Mouse (Mus musculus) T-helper 17 cell (primary cell): ENCODE measurements around the gene Gstp1.
"Not testable (repeated sequence)": the region's sequence is repeated elsewhere in the genome, so short reads cannot be mapped to it uniquely, and the experiment has no call there.

Source experiments
- in situ Hi-C, 2 experiments: fragments of 300-600 bp; cut with MboI, MseI; formaldehyde crosslinking; loops; 1 replicate in 1 of 2; 2 replicates in 1 of 2; pipeline ENCODE4 v1.15.1; 2025; ENCODE audit warnings: high pct_unique_total_duplicates in 2 of 2

The Gstp1 gene

DNA sequence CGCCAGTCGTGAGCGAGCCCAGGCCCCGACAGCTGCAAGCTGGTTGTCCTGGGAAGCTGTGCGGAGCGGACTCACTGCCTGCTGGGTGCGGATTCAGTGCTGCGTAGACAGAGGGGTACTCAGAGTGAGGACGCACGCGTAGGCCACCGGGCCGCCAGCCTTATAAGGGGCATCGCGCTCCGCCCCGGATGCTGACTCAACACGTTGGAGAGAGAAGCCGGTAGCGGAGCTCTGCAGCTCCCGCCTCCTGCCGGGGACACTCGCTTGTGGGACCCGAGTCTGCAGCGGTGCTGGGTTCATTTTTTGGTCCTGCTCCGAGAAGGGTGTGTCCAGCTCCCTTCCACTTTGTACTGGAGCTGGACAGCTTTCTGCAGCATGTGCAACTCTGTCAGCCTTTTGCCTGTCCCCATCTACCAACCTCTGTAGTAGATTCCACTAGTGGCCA is at the start of gene Gstp1:
Gene Gstp1 (minus strand): TSS at position 198 of the 445 bp plus-strand sequence.
- in situ Hi-C loops = no loop called here

DNA sequence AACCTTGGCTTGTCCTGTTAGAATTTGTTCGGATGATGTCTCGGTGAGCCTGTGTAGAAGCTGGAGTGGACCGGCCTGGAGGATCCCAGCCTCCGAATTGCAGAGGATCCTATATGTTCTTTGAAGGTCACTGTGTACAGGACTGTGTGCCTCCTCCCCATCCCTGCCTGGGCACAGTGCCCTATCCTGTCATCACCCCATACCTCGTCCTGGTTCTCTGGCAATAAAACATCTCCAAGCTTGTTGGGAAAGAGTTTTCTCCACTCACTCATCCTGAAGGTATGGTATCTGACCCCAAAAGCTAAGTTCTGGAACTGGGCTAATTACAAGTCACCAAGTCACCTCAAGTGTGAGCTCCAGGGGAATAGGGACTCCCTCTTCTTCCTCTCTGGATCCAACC is 49.3 kb upstream of the Gstp1 start:
- in situ Hi-C loops = no loop called here

DNA sequence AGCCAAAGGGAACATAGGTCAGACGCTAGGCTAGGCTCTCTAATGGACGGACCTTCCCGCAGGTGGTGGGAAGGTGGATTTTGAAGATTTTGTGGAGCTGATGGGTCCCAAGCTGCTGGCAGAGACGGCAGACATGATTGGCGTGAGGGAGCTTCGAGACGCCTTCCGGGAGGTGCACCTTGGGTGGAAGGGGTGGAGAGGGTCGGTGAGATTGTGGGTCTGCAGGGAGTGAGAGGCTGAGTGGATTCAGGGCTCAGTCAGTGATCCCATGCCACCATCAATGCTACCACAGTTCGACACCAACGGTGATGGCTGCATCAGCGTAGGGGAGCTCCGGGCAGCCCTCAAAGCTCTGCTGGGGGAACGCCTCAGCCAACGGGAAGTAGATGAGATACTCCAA is 48.4 kb upstream of the Gstp1 start:
- in situ Hi-C loops = no loop called here

DNA sequence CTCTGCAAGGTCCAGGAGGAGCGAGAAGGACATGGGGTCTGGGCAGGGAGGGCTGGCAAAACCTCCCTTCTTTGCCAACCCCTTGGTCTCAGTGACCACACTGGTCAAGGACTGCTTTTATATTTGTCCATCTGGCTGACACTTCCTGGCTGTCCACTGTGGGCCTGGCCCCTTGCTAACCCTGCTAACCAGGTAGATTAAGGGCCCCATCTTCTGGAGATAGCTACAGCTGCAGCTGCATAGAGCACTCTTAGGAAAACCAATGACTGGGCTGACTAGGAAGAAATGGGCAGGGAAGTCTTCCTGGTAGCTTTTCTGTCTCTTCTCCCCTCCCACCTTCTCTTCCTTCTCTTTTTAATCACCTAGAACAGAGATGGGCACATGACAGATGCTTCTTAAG is 47.2 kb upstream of the Gstp1 start:
- in situ Hi-C loops = no loop called here

DNA sequence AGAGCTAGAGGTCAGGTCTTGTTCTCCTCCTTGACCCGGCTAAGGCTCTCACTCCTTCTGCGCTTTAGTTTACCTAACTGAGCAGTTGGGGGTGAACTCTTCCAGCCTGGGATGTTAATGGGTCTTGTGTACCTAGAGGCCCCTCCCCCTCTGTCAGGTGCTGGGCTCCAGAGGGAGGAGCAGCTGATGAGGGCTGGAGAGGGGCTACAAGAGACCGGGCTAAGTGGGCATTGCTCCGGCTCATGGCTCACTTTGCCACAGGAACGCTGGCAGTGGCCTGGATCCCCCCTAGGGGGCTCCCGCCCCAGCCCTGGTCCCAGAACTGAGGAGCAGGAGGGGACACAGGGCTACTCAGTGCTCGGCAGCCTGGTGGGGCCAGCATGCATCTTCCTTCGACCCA is 46.0 kb upstream of the Gstp1 start:
- in situ Hi-C loops = no loop called here

DNA sequence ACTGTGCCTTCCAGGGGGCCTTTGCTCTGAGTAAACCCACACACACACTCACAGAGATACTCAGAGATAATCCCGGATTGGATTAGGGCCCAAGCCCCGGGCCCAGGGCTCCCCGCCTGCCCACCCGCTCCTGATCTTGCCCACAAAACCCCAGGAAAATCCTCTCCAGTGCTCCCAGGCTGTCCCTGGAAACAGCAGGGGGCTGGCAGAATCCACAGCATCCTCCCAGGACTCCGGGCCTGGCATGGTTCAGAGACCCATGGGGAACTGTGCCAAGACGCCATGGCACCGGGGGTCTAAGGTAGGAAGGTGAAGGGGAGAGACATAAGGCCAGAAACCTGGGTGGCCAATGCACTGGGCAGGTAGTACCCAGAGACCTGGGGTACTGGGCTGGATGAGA is 45.5 kb upstream of the Gstp1 start:
- in situ Hi-C loops = no loop called here

DNA sequence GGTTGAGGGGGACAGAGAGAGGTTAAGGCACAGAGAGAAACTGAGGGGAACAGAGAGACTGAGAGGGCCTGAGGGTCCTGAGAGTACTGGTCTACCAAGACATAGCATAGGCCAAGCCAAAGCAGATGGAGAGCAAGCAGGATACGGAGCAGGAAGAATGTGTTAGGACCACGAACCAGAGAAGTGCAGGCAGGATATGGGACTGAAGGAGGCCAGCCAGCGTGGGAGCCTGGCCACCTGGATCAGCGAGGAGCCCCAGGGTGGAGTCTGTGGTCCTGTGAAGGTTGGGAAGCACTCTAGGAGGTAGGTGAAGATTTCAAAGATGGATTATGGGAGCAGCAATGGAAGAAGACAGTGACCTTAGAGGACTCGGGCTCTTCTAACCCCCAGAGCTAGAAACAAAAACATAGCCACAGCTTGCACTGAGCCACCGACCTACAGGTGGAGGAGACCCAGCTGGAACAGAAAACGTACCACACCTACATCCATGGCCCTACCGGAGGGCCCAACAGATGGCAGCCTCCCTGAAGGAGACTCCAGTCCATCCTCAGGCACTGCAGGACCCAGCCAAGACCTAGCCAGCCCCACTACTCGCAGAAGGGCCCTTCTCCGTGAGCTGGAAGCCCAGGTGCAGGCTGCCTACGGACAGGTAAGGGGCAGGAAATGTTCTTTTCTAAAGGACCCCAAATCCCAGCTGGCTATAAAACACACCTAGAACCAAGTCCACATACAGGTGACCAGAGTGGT is 44.6 kb upstream of the Gstp1 start:
- in situ Hi-C loops = no loop called here

DNA sequence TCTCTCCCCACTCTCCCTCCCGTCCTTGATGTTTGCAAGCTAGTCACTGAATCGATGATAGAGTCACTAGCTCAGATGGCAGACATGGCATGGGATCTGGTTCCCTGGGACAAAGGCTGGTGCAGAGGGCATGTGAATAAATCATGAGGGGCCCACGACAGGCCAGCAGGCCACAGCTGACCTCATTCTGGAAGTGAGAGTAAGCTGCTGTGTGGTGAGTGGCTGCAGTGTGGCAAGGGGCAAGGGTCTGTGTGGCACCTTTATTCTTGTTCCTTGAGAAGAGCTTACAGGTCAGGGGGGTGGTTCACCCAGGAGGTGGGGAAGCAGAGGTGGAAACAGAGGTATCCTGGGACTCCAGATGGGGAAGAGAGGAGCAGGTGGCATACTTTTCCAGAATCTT is 43.6 kb upstream of the Gstp1 start, which contains the start of gene Cabp2:
Gene Cabp2 (plus strand): TSS at position 185 of the 400 bp plus-strand sequence.
- in situ Hi-C loops = no loop called here

DNA sequence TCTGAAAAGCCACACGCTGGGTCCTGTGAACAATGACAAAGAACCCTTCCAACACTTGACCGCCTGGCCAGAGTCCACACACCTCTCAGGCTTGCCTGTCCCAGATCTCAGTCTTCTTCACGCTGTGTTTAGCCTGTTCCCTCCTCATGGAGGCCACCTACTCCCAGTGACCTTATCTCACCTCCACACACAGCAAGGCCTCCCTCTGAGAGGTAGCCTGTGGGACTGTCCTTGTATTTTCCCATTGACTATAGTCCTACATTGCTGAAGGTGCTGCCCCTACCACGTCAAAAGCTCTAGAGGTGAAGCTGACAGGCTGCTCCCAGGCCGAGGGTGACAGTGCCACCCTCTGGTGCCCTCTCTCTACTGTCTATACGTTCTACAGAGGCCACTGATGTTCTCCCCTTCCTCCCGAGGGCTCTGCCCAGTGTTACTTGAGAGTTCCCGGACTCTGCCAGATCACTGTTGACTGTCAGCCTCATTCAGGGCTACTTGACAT is 42.8 kb upstream of the Gstp1 start:
- in situ Hi-C loops = no loop called here

DNA sequence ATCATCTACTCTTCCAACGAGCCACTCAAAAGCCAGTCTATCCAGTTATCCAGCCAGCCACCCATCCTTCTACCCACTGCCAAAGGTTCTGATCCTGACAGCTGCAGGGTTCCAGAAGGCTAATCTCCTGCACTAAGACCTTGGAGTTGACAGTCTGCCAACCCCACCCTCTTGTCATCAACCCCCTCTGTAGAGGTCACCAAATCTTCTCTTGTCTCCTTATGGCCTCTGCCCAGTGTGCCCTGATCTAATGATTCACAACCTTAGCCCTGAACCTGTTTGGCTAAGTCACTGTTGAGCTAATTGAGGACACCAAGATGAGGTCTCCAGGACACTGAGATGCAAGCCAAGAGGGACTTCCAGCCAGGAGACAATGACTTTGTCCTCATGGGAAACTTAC is 41.8 kb upstream of the Gstp1 start:
- in situ Hi-C loops = no loop called here

DNA sequence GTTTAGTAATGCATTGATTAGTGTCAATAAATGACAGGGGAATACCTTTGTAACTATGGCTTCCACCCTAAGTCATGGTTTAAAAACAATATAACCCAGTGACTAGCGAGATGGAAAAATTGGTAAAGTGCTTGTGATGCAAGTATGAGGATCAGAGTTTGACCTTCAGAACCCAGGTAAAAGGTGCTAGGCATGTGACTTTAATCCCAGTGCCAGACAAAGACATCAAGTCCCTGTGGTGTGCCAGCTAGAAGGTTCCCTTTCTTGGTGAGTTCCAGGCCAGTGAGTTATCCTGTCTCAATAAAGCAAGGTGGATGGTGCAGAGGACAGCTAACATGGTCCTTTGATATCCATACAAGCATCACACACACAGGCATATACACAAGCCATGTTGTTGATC is 37.7 kb upstream of the Gstp1 start:
- in situ Hi-C loops = no loop called here

DNA sequence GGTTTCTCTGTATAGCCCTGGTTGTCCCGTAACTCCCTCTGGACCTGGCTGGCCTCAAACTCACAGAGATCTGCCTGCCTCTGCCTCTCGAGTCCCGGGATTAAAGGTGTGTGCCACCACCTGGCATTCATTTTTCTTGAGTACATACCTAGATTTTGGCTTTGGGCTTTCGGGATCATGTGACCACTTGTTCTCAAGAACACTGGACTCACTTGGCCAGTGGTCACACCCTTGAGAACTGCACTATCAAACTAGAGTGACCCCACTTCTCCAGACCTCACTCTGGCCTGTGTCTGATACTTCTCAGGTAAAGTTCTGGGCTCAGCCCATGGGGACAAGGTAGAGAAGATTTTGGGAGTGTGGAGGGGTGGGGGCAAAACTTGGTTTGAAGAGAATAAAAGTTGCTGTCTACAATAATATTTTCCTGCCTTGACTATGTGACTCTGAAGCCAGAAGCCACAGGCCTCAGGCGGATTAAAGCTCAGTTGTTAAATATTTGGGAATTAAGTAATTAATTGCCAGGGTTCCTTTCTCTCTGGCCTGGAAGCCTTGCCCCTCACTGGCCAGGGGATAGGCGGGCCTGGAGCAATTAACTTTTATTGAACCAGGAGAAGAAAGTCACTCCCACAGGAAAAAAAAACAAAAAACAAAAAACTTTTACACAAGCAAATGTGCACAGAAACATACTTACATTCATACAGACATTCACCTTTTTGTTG is 35.1 kb upstream of the Gstp1 start:
- in situ Hi-C loops = no loop called here

DNA sequence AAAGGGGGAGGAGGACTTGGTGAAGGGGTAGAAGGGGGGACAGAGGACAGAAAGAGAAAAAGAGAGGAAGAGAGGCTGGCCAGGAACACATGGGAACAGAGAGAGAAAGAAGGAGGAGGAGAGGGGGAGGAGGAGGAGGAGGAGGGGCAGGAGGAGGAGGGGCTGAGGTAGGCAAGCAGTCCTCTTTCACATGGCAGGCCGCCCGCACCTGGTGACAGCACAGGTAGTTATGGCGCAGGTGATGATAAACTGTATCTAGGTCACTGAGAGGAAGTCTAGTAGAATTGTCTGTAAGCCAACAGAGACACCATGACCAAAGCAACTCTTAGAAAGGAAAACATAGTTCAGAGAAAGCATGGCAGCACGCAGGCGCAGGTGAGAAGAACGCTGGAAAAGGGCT is 33.6 kb upstream of the Gstp1 start:
- in situ Hi-C loops = no loop called here

DNA sequence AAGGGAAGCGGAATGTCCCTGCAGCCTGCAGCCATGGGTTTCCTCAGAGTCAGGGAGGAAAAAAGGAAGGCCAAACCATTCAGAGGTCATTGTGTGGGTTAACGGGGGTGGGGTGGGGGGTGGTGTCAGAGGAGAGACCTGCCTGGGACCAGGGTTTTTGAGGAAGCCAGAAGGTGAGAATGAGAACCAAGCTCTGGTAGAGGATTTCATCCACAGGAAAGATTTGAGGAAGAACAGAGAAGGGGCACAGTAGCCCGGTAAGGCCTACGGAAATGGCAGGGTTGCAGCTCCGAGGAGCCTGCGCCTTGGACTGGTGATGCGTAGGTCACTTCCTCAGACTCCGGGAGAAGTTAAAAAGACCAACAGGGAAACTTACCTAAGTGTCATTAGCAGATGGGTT is 33.0 kb upstream of the Gstp1 start:
- in situ Hi-C loops = no loop called here

DNA sequence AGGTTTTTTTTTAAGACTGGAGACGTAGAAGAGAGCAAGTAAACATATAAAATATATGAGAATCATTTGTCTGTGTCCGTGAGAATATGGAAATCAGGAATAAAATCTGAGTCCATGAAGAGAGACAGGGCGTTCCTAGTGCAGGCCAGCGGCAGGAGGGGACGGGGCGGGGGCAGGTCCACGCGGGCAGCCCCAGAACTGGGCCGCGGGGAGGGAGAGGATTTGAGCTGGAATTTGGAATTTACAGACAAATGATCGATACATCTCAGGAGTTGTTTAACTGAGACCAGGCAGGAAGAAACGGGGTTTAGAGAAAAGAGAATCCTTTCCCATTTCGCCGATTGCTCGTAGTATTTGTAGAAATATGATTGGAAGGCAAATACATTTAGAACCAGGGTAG is 32.5 kb upstream of the Gstp1 start:
- in situ Hi-C loops = no loop called here

DNA sequence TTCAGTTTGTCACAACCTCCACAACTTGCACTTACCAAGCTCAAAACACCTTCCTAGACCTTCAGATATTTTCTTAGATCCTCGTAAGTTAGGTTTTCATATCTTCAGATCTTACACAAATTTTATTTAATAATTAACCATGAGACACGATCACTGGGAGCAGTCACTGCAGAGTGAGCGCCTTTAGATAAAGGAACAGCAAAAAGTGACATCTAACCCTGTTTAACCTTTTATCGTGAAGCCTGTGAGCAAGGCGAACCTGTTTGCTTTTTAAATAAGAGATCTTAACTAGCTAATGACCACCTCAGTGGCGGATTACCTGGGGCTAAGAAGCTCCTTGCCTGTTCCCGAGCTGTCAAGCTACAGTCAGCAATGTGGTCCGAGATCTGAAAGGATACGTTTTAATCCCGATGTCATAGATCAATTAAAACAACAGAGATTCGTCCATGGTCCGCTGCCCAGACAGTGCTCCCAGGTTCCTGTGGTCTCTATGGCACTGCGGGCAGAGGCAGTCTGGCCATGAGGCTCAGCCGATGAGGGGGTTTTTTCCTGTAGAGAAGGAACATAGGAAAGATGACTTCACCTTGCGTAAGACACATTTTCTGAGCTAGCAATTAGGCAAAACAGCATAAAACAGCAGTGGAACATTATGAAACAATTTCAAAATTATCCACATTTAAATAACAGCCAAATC is 31.1 kb upstream of the Gstp1 start:
- in situ Hi-C loops = no loop called here

DNA sequence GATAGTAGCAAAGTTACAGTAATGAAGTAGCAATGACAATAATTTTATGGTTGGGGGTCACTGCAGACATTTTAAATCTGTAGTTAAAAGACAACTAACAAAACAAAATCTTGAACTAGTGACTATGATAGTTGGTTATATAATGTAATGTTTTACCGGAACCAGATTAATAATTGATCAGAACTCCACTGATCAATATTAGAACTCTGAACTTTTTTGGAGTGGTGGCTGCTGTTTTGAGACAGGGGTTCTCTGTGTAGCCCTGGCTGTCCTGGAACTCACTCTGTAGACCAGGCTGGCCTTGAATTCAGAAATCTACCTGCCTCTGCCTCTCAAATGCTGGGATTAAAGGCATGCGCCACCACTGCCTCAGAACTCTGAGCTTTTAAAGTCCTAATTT is 30.5 kb upstream of the Gstp1 start:
- in situ Hi-C loops = not testable (repeated sequence)

DNA sequence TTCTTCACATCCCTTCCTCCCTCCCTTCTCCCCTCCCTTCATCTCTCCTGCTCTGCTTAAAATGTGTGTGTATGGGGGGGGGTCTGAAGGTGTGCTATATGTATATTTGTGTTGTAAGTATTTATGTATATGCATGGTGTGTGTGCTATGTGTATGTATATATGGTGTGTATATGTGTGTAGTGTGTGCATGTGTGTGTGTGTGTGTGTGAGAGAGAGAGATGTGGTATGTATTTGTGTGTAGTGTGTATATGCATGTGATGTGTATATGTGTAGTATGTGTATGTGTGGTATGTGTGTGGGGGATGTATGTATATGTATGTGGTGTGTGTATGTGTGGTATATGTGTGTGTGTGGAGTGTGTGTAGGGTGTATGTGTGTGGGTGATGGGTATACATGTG is 29.1 kb upstream of the Gstp1 start:
- in situ Hi-C loops = no loop called here

DNA sequence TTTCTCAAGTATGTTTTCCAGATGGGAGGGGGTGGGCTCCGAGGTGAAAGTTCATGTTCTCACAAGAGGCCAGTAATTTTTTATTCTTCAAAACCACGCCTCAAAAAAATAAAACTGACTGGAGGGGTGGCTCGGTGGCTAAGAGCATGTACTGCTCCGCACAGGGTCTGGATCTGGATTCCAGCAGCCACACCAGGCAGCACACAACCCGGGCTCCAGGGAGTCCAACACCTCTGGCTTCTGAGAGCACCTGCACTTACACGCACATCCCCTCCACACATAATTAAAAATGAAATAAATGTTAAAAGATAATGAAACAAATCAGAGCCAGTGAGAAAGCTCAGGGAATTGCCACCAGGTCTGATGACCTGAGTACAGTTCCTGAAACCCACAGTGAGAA is 28.5 kb upstream of the Gstp1 start:
- in situ Hi-C loops = no loop called here

DNA sequence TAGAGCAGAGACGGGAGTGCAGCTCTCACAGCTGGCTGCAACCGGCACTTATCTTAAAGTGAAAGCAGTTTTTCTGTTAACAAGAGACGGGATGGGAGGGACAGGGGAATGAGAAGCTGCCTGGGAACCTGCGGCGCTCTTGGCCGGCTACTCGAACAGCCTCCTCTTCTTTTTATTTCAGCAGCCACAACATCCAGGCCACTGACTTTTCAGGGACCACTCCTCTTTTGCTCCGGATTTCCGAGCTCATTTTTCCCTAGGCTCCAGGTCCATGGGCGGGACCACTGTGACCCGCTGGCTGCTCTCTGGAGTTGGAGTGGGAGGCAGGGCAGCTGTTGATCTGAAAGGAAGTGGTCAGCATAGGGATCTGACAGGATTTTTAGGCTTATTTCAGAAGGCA is 26.7 kb upstream of the Gstp1 start:
- in situ Hi-C loops = not testable (repeated sequence)

DNA sequence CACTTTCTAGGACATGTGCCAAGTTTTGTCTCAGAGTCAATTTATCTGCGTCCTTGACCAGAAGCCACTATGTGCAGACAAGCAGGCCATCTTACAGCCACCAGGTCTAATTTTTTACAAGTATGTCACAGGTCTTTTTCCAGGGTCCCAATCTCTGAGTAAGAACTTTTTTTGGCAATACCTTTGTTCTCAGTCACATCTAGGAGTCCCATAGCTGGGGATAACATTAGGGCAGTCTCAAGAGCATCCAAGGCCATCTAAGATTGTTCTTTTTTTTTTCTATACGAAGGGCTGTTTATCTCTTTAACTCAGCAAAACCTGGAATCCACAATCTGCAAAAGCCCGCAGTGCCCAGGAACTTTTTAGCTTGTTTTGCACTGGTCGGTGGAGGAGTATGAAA is 25.6 kb upstream of the Gstp1 start:
- in situ Hi-C loops = not testable (repeated sequence)

DNA sequence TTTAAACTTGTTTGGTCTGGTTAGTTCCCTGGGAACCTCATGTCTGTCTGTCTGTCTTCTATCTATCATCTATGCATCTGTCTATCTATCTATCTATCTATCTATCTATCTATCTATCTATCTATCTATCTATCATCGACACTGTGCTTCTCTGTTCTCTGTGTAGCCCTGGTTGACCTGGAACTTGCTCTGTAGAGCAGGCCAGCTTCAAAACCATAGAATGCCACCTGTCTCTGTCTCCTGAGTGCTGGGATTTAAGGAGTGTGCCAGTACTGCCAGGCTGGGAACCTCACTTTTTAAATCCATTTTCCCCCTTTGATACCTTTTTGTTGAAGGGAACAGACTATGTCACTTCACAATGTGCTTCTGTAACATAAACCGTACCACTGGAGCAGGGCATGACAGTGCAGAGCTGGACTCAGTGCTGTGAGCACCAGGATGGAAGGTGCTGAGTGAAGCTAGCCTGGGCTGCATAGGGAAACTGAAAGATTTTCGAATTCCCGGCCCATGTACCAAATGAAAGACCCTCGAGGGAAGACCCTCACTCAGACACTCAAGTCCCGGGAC is 23.2 kb upstream of the Gstp1 start:
- in situ Hi-C loops = no loop called here
